Mouse (Mus musculus) liver, adult (tissue): Measurements from ENCODE around the gene Fhit.

Experiments
- GATA4 ChIP-seq: IDR thresholded peaks from 2 replicates; pipeline ENCODE4 v1.6.1; 2014; ENCODE audit warnings: mild to moderate bottlenecking, low read length; ENCODE audit not compliant: insufficient replicate concordance

Fhit gene

DNA sequence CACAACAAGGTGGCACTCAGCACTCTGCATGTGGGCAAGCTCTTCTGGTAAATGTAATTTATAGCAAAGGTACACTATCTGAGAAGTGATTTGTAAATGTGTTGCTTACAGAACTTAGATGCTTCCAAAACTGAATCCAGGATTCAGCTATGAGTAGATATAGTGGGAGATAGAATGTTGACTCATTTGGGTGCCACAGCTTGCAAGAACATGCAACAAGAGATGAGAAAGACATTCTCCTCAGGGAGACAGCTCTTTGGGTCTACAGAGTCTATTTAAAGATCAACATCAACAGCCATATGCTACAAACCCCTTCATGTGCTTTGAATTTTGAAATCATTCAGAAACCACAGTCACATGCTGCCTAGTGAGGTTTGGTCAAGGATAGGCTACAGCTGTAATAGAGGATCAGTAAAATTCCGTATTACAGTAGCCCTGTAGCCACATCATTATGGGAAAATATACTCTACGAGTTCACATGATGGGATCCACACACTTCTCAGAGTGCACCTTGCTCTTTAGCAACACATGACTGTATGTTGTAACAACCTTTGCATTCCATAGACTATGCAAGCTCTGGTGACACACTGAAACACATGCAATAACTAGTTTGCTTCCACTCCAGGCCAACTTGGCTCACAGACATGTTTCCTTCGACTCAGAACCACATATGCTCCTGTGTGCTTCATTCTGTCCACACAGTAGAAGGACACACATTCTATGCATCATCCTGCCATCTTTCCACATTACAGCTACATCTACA is 678.8 kb downstream of the Fhit start:
- no peak for TF ChIP-seq GATA4

DNA sequence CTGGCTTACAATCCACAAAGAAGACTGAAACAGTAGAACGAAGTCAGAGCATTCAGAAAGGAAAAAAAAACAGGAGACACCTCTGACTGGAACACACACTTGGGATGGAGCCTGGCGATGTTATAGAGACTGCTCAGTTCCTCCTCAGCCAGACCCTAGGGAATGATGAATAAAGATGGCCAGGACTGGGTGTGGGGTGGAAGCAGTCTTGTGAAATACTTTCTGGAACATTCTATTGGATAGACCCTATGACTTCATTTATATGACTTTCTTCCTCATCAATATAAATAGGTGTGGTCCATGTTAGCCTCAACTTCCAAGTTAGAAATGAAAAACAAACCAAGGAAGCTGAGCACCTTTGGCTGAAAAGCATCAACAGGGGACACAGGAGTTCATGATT is 680.5 kb downstream of the Fhit start:
- TF ChIP-seq GATA4 = no peak

DNA sequence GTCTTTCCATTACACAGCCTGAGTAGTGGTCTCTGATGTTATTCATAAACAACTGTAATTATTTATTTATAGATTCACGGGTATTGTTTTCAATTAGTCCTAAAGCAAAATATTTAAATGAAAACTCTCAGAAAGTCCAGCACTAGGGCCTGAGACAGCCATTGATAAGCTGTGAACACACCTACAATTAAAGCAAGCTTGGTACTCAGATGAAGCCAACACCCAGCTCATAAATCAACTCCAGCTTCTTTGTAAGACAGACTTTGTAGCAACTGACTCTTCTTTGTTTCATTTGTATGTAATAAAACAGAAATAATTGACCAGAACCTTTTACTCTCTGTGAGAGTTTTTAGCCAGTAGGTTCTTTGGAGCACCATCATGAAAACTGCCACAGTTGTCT is 681.2 kb downstream of the Fhit start:
- no peak for TF ChIP-seq GATA4

- 0 out of 2 replicates have a peak, but pooled peaks have one; percentile 15 for TF ChIP-seq GATA4
Measured at GRCm38 (mm10) chr14:10453001-10453861, 708.6 kb downstream of the Fhit start.

- no peak for TF ChIP-seq GATA4
Measured at GRCm38 (mm10) chr14:10452234-10452633, 709.6 kb downstream of the Fhit start.

DNA sequence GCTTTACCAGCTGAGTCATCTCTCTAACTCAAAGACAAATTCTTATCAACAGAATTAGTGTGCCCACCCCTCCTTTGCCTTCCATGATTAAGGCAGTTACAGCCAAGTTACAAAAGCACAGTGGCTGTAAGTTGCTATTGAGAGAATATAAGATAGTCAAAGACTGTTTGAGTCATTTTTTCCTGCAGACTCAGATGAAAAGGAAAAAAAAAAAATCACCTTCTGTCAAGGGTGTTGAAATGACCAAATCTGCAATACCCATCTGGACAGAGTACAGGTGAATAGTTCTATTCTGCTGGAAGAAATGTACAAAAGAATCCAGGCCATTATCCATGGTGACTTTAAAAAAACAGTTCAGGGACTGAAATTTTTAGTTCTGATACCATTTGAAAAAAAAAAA is 716.5 kb downstream of the Fhit start:
- no peak for TF ChIP-seq GATA4

GRCm38 (mm10) chr14:10439007-10439749 is 722.7 kb downstream of the Fhit start:
- no peak for TF ChIP-seq GATA4

GRCm38 (mm10) chr14:10436193-10436592 is 725.6 kb downstream of the Fhit start:
- no peak for TF ChIP-seq GATA4

DNA sequence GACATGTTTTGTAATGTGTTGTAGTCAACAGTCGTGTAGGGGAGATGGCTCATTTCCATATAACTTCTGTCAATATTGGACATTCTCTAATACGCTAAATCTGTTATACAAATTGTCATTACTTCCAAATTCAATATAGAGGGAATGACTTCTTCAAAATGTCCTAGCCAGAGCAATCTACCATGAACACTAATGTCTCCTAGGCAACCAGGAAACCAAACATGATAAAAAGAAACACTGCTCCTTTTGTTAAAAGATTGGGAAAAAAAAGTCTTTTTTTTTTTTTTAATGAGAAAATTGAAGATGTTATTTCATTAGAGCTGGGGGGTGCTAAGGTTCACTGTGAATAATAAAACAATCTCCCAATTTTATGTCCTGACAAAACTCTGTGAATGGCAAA is 729.3 kb downstream of the Fhit start:
- no peak for TF ChIP-seq GATA4

GRCm38 (mm10) chr14:10430396-10431000 is 731.3 kb downstream of the Fhit start:
- no peak for TF ChIP-seq GATA4

DNA sequence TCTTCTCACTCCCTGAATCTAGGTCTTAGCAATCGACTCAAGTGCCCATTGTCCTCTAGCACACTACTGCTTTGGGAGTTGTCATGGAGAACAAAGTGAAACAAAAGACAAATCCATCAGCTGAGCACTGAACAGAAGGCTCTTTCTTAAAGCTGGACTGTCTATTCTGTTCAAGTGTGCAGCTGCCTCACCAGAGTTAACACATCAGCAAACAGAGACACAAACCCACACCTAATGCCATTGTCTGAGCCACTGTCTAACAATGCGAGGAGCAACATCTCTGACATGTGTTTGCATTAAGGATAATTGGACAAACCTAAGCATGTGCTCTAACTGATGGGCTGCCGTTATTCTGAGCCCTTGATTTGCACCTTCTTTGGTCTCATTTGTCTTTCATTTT is 738.3 kb downstream of the Fhit start:
- no peak for TF ChIP-seq GATA4

DNA sequence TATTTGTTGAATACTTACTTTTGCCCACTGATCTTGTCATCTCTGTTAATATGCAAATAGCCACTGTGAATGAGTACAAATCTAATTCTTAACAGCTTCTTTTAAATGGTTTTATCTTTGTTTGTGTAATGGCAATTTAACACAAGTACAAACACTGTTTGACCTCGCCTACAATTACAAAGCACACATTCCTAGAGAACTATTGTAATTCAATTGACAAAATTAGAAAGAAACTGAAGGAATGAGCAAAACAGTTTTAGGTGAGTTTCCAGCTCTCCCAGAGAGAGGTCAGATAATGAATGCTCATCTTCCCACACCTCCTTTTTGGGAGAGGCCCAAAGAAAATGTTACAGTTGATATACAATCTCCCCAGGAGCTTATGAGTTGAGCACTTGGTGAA is 739.6 kb downstream of the Fhit start:
- no peak for TF ChIP-seq GATA4

DNA sequence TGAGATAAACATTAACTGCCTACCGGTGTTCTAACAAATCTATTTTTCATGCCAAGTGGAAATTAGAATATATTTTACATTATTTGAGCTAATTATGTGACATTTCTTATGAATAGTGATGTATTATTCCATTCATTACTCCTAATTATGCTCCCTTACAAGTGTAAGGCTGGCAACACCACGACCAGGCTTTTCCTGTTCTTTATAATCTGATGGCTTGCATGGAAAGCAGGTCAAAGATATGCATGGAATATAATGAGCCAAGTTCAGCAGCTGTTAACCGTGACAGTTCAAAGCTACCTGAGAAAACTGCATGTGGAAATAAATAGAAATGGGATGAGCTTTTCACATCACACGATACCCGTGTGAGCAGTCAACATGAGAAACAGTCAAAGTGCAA is 746.8 kb downstream of the Fhit start:
- TF ChIP-seq GATA4 = no peak

DNA sequence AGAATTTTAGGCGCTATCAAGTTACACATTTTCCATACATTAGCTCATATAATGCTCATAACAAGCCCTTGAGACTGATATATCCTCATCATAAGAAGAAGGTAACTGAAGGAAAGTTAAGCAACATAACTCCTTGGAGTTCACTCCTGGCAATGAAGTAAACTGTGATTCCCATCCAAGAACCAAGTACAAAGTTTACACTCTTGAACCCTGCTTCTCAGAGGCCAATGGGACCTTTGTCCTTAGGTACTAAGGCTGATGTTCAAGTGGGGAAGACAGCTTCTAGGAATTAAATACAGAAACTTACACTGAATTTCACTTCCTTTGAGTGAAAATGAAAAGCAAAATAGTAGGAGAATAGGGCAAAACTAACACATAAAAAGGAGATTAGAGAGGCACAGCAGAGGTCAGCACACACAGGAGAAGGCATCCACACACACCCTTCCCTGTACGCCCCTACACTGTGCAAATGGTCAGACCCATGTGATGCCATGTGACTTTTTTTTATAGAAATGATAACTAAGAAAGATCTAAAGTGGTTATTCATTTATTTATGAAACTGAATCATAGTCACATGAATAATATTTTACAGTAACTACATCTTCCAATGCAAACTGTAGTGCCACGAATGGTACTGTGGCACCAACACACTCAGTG is 752.4 kb downstream of the Fhit start:
- no peak for TF ChIP-seq GATA4

DNA sequence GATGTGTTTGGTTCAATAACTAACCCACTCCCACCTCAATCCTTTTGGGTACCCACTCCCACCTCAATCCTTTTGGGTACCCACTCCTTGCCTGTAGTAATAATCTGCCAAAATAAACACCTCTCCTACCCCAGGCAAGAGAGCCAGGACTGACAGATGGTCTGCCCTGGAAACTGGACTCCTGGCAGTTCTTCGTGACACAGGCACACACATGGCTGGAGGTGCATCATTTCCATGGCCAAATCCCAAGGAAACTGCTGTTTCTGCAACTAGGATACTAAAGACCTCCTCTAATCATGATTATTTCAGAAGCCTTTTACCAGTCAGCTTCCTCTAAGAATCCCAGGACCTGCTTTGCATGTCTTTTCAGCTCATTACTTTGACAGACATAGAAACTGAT is 756.5 kb downstream of the Fhit start:
- TF ChIP-seq GATA4 = no peak
